Mouse (Mus musculus): ENCODE data around the gene Olfr1271.
"Not testable (repeated sequence)": the region's sequence is repeated elsewhere in the genome, so short reads cannot be mapped to it uniquely, and the experiment has no call there.

The Olfr1271 gene

GRCm38 (mm10) chr2:90270932-90271331, at the start of gene Olfr1271:
Gene Olfr1271, minus strand, starts transcription at chr2:90271032.
- DNase-seq (ENCODE audit: extremely low spot score, low spot score) = no peak

GRCm38 (mm10) chr2:90292741-90293140, 21.9 kb upstream of the Olfr1271 start, which contains the start of gene Olfr1272:
Gene Olfr1272, minus strand, starts transcription at chr2:90292841.
- DNase-seq (ENCODE audit: extremely low spot score, low spot score) = no peak

GRCm38 (mm10) chr2:90257492-90257891, 13.3 kb downstream of the Olfr1271 start, which contains the start of gene Olfr142:
Gene Olfr142, minus strand, starts transcription at chr2:90257592.
- DNase-seq (ENCODE audit: extremely low spot score, low spot score) = no peak

GRCm38 (mm10) chr2:90224393-90224792, 46.4 kb downstream of the Olfr1271 start, which contains the start of gene Olfr1506:
Gene Olfr1506, minus strand, starts transcription at chr2:90224493.
- DNase-seq (ENCODE audit: extremely low spot score, low spot score) = not testable (repeated sequence)

Measured in neural tube, embryonic 10.5 days (tissue).